Mouse (Mus musculus): ENCODE measurements around the gene Zdhhc18.

Gene Zdhhc18

DNA sequence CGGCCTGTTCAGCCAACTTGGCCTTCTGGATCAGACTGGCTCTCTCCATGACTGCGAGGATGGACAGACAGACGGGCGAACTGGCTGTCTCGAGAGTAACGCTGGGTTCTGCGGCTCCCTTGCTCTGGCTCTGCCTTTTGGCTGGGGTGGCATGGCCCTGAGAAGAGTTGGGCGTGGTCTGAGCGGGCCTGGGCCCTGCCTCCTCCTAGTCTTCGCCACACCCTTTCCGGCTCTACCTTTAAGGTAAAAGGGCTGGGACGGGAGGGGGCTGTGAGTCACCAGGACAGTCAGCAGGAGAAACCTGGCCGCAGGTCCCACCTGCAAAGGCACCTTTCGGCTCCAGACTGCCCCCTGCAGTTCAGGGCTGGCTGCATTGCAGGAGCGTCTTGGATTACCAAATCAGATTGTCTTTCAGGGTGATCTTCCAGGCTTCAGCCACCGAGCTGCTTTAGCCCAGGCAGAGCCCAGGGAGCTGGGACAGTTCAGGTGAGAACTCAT, 48.2 kb downstream of the Zdhhc18 start, which contains the start of gene Sfn:
Gene Sfn (minus strand): TSS at position 448 of the 498 bp plus-strand sequence.
- DNase-seq (ENCODE audit: low spot score), result peak; percentile 39

DNA sequence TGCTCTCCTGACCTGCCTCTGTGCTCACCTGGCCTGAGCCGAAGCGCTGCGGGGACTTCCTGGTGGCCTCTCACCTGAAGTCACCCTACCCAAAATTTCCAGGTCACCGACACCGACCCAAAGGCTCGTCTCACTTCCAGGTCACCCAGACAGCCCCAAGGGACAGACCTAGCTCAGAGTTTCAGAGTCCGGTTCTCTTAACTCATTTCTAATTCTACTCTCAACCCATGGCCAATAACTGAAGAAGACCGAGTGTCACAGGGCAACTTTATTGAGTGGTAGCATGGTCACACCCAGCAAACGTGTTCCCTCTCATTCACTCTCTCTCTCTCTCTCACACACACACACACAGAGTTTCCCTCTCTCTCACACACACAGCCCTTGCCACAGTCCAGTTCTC, 49.6 kb downstream of the Zdhhc18 start:
- no peak for DNase-seq (ENCODE audit: low spot score)

DNA sequence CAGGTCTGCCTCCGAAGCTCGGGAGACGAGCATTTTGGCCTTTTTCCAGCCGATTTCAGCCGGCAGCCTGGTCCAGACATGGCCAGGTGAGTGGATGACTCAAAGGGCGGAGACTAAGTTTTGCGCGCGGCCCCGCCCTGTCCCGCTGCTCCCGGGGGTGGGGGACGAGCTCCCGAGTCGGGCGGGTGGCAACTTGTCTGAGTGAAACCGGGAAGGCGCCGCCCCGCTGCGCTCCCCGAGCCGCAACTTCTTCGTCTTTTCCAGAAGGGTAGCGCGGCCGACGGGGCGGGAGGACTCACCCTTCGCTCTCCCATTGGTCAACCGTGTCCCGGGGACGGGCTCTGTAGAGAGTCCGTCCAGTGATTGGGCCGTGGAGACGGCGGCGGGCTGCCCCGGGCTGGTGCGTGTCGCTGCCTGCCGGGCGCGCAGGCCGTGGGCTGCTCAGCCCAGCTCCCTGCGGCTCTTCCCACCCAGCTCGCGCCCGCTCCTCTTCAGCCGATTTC, 50.3 kb downstream of the Zdhhc18 start:
- peak; percentile 91 for DNase-seq (ENCODE audit: low spot score)

DNA sequence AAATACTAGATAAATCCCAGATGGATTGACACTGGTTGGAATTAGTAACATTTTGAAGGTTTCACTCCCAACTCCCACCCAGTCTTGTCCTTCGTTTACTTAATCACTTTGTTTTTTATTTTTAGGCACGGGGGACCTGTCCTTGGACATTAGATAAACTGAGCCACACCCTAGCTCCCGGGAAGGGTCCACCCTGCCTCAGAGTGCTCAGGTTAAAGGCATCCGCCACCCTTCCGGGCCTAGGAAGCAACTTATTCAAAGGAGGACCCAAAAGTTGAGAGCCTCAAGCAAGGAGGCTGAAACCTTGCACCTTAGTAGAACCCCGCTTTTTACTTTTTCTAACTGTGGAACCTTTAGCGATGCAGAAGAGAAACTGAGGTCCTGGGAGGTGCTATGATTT, 50.8 kb downstream of the Zdhhc18 start:
- no peak for DNase-seq (ENCODE audit: low spot score)

DNA sequence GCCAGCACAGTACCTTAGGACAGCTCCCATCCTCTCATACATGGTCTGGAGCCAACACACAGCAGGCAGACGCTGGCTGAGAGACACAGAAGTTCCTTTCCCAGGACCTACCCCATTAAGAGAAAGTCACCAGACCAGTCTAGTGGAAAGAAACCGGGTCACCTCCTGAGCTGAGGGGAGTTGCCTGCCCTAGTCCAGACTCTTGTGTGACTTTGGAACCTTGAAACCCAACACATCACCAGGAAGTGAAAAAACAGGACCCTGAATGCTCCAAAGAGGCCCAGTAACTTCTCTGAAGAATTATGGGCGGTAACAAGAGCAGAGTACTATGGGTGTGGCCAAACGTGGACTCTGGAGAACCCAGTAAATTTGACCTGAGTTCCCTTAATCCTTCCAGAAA, 51.3 kb downstream of the Zdhhc18 start:
- DNase-seq (ENCODE audit: low spot score), result no peak

DNA sequence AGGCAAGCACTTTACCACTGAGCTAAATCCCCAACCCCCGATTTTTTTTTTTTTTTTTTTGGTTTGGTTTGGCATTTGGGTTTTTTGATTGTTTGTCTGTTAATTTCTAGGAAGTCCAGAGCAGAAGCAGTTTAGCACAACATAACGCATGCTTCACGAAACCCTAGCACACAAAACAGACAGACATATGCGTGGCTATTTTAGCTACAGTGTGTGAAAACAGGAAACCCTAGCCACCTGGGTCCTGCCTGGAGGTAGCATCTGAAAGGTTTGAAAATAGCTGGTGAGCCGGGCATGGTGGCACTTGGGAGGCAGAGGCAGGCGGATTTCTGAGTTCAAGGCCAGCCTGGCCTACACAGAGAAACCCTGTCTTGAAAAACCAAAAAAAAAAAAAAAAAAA, 53.9 kb downstream of the Zdhhc18 start:
- no peak for DNase-seq (ENCODE audit: low spot score)

- DNase-seq (ENCODE audit: low spot score), result no peak
Observed at GRCm38 (mm10) chr4:133595538-133595937, 54.4 kb downstream of the Zdhhc18 start.

DNA sequence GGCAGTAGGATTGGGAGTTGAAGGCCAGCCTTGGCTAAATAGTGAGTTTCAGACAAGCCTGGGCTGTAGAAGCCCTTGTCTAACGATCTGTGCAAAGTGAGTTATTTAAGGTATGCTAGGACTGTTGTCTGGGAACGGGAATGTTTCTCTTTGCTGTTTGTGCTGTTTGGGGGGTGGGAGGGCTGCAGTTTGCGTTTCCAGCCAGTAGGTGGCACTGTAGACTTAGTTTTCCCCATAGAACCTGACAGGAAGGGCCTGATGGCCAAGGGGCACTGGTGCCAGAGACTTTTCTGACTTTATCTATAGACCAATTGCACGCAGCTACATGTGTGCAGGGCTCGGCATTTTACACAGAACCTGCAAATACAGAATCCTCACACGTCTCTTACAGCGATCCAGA, 57.4 kb downstream of the Zdhhc18 start:
- peak; percentile 88 for DNase-seq (ENCODE audit: low spot score)

GRCm38 (mm10) chr4:133584059-133584951, 65.6 kb downstream of the Zdhhc18 start, which contains the start of gene Gpn2:
TSS of gene Gpn2 (plus strand) at chr4:133584362.
- peak; percentile 92 for DNase-seq (ENCODE audit: low spot score)

GRCm38 (mm10) chr4:133583690-133584058, 66.3 kb downstream of the Zdhhc18 start:
- peak; percentile 6 for DNase-seq (ENCODE audit: low spot score)

- DNase-seq (ENCODE audit: low spot score), result no peak
Observed at GRCm38 (mm10) chr4:133577983-133578382, 72.0 kb downstream of the Zdhhc18 start.

DNA sequence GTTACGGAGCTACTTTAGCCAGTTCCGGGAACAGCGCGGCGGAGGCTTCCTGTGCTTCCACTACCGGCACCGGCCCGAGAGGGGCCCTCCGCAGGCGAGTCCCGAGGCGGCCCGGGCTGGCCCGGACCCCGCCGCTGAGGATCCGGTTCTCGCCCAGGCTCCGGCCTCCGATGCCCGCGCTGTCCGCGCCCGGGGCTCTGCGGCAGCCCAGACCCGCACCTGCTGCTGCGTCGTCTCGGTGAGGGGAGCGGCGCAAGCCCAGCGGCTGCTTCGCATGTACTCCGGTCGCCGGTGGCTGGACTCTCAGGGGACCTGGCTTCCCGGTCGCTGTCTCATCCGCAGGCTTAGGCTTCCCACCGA, 75.1 kb downstream of the Zdhhc18 start:
- DNase-seq (ENCODE audit: low spot score), result no peak

GRCm38 (mm10) chr4:133574070-133574842, 75.7 kb downstream of the Zdhhc18 start, which contains the start of gene Gpatch3:
TSS of gene Gpatch3 (plus strand) at chr4:133574745.
- DNase-seq (ENCODE audit: low spot score), result peak; percentile 97

DNA sequence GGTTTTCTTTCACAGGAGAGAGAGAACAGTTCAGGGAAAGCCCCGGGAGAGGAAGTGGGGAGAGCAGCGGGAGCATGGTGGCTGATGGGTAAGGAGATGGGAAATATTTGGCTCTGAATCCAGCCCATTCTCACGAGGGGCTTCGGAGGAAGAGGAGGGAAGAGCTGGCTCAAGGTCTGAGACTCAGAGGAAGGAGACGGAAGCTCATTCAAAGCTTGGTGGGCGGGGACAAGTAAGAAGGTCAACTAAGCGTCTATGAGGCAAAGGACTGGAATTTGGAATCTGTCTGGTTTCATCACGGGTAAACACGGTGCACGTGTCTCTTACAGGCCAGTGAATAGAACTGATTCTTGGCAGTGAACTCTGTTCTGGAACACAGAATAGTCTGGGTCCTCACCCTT, 79.9 kb downstream of the Zdhhc18 start:
- no peak for DNase-seq (ENCODE audit: low spot score)

- no peak for DNase-seq (ENCODE audit: low spot score)
Observed at GRCm38 (mm10) chr4:133569291-133570065, 80.5 kb downstream of the Zdhhc18 start.

GRCm38 (mm10) chr4:133567251-133567650, 82.7 kb downstream of the Zdhhc18 start:
- no peak for DNase-seq (ENCODE audit: low spot score)

- no peak for DNase-seq (ENCODE audit: low spot score)
Observed at GRCm38 (mm10) chr4:133563123-133563571, 86.8 kb downstream of the Zdhhc18 start.

DNA sequence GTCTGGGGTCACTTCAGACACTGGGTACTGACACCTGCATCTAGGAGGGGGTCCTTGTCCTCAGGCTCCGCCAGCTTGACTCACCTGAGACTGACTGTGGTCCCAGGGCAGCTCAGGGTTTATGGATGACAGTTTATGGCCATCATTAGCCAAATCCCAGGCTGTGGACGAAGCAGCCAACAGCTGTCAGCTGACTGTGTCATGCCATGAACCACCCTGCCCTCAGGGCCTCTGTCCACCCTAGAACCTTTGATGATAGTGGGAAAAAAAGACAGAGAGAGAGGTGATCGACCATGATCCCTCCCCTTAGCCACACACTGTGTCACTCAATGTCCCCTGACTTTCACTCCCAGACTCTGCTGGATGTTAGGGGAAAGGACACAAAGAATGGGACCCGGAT, 88.3 kb downstream of the Zdhhc18 start:
- DNase-seq (ENCODE audit: low spot score), result no peak

DNA sequence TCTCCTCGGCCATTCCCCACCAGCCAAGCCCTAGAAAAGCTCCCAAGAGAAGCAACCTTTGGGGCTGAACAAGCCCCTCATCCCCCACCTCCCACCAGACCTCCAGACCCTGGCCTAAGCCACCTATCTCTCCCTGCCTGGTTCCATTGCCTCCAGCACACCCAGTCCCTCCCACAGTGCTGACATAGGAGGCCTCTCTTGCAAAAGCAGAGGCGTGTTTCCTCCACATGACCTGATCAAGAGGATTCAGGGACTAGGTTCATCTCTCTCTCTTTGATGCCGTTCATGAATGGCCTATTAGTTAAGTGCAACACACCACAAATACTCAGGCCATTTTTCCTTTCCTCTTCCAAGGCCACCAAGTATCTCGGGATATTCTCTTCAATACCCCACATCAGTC, 90.1 kb downstream of the Zdhhc18 start:
- DNase-seq (ENCODE audit: low spot score), result no peak

DNA sequence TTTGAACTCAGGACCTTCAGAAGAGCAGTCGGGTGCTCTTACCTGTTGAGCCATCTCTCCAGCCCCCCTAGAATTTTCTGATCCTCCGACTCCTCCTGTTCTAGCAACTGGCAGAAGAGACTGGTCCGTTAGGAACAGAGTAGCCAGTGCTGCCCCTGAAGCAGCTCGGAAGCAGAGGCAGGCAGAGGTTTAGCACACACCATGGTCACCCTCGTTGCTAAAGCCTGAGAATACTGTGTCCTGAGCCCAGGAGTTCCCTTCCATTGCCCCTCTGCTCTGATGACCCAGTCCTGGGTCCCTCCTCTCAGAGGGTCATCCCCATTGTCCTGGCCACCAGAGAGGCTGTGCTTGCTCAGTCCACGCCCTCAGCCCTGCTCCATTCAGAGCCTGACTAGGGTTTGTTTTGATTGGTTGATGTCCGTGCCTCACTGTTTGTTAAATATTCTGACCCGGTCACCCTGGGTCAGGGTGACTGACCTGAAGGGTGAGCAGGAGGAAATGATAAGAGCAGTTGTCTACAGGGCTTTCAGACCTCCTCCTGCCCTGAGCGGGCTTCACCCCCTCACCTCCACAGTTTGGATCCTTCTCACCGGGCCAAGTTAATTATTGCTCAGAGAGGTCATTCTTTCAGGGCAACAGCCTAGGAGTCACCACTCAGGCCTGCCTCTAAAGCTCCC, 92.8 kb downstream of the Zdhhc18 start:
- DNase-seq (ENCODE audit: low spot score), result peak; percentile 51

All from embryo, embryonic 10.5 days (tissue).